Mouse (Mus musculus): ENCODE data around the gene Igfbp3. TPM values are rescaled to one million over a fixed set of nuclear protein-coding genes. Genes with fewer than 3 reads are reported as not detected.
A peak's percentile ranks its signal among the peaks of the same experiment; 100 is the strongest.
"Not testable (repeated sequence)": the region's sequence is repeated elsewhere in the genome, so short reads cannot be mapped to it uniquely, and the experiment has no call there.

Igfbp3 gene
- total RNA-seq (2021): 65.5 and 97.6 TPM in 2 replicates
- long read RNA-seq, experiment 1, transcript Igfbp3-201 (5 exons, 2,421 nt): major isoform, 91 of 98 reads
- long read RNA-seq, experiment 1, partial matches to known transcripts: 1 of 98 reads
- long read RNA-seq, experiment 1, other reads (novel, unspliced or antisense): 6 of 98 reads
- long read RNA-seq, experiment 2, transcript Igfbp3-201 (5 exons, 2,421 nt): major isoform, 69 of 76 reads
- long read RNA-seq, experiment 2, partial matches to known transcripts: 1 of 76 reads
- long read RNA-seq, experiment 2, other reads (novel, unspliced or antisense): 3 of 76 reads

DNA sequence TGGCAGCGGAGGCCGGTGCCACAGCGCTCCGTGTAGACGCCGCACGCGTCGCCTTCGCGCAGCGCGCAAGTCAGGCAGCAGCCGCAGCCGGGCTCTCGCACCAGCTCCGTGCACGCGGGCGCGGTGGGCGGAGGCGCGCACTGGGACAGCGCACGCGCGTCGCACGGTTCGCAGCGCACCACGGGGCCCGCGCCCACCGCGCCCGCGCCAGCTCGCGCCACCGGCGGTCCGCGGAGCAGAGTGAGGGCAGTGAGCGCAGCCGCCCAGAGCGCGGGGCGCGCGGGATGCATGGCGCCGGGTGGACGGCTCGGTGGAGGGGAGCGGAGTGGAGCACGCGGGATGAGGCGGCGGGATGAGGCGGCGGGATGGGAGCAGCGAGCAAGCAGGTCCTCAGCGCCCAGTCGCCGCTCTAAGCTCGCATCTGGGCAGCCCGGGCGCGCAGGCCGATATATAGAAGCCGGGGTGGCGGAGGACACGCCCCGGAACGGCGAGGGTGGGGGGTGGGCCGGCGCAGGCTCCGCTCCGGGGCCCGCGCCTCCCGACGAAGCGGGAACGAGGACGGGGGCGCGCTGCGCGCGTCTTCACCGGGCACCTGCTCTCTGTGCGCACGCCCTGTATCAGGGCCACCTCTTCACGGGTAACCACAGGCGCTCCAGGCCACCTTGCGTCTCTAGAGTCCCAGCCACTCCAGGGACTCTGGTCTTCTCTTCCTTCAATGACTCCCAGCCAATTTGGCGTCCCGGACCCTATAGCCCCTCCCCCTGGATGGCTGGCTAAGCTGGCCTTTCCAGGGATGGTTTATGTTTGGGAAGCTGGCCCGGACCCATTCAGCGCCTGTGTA lies at the start of gene Igfbp3:
Gene Igfbp3, minus strand, starts transcription at position 423 of the 841 bp plus-strand sequence.
- peak; percentile 52 for DNase-seq

DNA sequence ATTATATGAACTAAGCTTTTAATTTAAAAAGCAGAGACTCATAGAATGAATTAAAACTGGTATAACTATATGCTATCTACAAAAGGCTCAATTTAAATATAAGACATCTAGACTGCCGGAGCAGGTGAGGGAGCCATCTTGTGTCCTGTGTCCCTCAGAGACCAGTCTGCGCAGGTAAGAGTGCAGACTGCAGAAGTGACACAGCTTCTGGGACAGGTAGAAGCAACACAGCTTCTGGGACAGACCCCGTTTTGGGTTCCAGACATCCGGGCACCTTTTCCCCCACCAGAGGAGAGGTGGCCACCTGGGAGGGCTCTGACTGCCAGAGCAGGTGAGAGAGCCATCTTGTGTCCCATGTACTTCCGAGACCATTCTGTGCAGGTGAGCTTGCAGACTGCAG lies 37.1 kb upstream of the Igfbp3 start:
- DNase-seq: no peak

DNA sequence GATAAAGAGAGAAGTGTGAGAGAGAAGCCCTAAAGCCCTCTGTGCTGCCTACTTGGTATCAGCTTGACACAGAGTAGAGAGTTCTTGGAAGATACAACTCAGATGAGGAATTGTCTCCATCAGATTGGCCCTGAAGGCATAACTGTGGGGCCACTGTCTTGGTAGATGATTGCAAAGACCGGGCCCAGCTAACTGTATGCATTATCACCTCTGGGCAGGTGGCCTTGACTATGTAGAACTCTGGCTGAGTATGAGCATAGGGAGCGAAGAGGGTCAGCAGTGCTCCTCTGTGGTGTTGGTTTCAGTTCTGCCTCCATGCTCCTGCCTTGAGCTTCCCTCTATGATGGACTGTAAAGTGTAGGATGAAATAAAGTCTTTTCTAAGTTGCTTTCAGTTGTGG lies 36.7 kb upstream of the Igfbp3 start:
- DNase-seq: no peak

DNA sequence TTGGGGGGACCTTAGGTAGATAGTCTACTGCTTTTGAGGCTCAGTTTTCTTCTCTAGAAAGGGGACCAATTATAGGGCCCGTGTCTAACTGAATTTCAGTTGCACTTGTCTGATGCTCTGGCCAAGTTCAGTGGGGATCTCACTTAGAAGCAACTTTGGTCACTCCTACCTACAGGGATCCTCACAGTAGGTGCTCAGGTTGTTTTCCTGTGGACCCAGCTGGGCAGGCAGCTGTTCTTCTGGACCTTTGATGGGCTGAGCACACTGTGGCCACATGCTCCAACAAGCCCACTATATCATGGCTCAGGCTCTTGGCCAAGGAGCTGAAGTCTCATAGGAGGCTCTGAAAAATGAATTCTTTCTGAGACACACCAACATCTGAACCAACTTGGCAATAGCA lies 31.1 kb upstream of the Igfbp3 start:
- DNase-seq: no peak

DNA sequence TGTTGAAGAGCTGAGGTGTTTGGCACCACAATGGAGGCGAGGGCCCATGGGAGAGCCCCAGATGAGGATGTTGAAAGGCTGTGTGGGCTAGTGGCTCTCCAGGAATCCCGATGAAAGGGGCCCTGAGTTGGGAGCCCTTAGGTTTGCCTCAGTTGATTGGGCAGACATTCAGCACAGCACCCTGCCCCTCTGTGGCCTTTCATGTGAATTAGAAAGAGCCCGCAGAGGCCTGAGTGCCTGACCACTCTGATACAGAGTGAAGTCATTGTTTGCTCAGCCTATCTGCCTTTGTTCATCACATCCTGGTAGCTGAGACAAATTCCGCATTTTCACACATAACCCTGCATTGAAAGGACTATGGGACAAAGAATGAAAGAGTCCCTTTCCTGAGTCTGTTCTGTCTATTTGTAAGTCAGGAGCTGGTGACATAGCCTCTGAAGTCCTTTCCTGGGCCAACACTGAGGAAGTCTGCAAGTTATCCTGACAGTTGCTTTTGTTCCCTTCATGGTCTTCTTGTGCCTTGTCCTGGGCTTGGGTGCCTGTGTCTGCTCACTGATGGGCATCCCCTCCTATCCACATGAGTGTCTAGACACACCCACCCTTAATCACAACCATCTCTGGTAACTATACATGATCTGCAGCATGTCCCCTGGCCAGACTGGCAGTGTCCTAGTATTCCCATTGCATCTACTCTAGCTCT lies 25.5 kb upstream of the Igfbp3 start:
- no peak for DNase-seq

DNA sequence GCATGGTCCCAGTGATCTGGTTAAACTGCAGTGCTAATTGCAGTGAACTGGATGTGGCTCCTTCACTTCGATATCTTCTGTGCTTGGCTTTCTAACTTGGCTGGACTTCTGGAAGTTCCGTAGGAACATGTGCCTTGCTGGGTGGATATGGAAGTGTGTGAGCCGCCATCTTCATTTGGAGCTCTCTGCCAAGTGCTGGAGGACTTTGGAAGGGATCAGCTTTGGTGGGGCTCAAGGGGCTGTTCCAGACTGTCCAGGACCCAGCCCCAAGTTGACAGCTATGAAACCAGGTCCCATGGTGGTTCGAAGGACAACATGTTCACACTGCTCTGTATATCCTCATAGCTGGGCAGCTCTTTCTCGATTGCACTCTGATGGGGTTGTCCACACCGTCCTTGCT lies 24.8 kb upstream of the Igfbp3 start:
- DNase-seq: no peak

DNA sequence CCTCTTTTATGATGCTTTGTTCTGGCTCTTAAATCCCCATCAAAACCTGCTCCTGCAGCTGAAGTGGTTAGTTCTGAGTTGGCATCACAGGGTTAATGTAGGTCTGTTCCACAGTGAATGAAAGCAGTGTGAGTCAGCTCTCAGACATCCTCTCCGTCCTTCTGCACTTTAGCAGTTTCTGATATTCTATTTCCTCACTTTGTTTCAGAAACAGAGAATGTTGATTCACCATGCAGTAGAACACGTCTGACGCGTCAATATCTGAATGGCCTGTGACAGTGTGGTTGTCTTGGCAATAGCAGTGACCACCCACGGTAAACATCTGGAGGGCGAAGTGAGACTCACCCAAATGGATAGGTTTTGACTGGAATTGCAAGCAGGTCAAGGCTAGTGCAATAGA lies 24.0 kb upstream of the Igfbp3 start:
- DNase-seq: peak; percentile 37

DNA sequence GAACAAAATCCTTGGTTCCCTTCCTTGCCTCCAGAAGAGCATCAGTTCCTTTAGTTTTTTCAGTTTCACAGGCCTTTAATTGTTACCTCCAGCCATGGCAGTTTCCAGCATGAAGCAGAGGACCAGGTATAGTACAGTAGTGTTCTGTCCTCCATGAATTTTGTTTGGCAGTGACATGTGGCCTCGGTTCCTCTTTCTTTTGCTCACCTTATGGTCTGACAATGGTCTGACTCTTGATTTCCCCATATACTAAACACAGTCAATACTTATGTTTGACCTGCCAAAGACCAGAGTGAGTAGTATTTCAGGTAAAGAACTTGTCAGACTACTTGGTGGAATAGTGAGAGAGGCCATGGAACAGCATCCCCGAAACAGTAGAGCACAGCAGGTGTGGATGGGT lies 23.0 kb upstream of the Igfbp3 start:
- DNase-seq: no peak

DNA sequence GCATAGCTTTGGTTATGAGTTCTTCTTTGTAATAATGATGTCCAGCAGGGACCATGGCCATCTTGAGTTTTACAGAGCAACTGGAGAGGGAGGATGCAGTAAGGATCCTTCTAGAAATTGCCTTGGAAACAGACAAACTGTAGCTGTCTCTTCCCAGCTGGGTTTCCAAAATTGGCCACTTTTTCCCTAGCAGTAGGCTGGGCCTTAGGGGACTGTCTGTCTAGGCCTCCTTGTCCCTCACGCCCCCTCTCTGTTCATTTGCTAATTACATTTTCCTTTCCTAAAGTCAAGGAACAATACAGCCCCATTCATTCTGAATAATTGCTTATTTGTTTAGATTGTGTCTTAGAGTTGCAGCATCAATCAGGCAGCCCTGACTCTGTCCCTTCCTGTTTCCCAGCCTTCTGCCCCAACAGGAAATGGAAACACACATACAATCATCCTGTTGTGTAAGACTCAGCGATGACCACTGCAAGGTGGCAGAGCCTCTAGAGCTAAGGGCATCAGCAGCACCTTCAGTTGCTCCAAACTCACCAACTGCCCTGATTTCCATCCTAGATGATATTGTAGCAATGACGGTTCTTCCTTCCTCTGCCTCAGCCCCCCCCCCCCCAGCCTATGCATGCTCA lies 21.4 kb upstream of the Igfbp3 start:
- no peak for DNase-seq

DNA sequence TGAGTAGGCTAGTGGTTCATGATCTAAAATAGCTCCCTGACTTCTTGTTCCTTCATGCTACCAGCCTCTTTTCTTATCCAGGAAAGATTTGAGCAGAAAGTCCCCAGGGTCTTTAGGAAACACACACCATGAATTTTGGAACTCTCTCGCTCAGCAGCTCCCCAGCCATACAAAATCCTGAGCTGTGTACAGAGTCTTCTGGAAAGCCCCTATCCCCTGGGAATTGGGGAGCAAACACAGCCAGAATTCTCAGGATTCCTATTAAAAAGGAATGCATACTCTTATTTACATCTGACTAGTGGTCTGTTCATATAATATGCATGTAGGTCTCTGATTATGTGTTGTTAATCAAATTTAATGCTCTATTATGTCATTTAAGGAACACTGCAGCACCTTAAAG lies 20.7 kb upstream of the Igfbp3 start:
- no peak for DNase-seq

DNA sequence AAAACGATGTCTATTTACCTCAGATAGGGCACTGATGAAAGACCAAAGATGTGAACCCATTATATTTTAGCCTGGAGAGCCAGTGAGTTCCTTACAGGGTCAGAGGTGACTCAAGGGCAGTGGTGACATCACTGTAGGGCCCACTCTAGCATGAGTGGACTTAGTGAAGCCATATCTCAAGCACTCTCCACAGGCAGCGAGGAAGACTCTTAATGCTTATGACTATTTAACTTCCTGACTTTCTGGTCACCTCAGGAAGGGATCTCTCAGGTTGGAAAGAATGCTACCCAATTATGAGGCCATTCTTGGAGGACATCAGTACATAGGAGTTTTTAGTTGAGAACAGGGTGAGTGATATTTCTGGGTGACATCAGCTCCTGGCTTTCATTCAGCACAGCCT lies 19.6 kb upstream of the Igfbp3 start:
- DNase-seq: no peak

DNA sequence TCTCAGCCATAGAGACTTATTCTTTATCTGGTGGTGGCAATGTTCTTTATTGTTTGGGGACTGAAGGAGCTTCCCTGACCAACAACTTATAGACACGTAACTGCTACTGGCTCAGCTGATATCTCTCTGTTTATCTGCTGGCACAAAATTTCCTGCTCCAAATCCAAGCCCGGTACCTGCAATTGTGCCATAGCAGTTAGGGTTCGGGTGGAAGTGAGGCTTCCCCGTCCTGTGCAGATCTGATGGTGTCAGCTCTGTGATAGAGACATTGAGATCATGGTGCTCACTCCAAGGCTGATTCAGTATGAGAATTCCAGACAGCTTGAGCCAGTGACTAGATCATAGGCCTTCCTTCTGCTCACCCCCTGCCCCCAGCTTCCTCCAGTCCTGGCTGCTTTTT lies 18.2 kb upstream of the Igfbp3 start:
- DNase-seq: no peak

DNA sequence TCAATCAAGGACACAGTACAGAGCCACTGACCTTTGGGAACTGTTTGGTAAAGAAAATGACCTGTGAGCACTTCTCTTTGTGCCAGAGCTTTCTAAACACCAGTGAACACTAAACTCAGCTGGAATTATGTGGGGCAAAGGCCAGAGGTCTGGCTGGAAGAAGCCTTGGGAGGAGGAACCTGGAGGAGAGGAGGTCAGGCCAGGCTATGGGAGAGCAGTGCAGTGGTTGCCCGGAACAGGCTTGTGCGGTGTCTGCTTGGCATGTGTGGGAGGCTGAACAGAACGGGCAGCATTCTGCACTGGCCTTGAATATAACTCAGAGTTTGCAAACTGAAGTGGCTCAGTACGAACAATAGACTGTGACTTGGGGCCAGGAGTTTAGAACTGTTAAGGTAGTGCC lies 16.3 kb upstream of the Igfbp3 start:
- peak; percentile 44 for DNase-seq

DNA sequence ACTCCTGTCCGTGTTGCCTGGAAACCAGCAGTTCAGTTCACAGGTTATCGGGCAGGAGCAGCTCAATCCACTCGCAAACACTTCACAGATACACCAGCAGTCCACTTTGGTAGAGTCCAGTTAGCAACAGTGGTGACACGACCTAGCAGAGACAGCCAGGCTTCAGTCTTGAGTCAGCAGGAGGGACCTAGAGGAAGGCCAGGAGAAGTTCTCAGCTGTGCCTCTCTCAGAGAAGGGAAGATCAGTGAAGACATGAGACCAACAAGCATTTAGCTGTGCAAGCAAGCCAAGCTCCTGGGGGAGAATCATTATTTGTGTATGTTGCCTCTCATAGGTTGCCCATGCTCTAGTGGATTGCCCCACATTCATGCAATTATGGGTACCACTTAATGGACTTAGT lies 14.4 kb upstream of the Igfbp3 start:
- no peak for DNase-seq

DNA sequence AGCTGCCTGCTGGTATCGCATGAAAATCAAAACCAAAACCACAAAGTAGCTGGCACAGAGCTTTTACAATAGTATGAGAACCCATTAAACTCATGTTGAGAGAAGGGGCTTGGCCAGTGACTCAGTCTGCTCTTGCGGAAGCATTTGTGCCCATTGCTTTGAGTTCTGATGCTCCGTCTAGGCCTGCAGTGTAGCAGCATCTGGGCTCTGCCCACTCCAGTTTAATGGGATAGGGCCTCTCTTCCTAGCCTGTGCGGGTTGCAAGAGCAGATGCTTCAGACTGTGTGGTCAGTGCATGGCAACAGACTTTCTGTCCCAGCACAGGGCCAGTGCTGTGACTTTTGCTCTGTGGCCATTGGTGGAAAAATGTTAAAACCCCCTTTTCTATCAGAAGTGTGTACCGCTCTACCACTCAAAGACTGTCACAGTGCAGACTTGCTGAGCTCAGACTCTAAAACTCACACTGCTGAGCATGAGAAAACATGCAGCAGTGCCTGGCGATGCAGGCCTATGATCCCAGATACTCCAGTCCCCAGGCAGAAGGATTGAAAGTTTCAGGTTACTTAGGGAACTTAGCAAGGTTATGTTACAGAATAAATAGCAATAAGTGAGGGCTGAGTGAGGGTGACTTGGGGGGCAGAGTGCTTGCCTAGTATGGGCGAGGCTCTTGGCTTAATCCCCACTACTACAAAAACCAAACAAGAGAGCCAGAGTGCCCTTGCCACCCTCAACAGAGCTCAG lies 13.3 kb upstream of the Igfbp3 start:
- no peak for DNase-seq

DNA sequence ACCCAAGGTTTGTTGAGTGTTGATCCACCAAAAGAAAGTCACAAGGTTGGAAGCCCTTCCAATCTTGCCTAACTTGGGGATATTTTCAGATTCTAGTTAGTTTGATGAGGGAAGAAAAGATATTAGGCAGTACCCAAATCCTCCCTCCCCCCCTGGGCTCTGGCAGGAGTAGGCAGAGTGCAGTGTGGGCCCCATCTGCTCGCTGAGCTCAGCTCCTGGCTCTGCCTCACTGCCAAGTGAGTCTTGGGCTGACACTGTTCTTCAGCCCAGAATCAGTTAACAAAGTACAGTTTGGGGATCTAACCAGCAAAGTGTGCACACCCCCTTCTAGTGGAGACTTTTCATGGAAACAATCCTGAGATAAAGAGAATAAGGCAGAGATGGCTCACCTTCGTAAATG lies 12.5 kb upstream of the Igfbp3 start:
- no peak for DNase-seq

DNA sequence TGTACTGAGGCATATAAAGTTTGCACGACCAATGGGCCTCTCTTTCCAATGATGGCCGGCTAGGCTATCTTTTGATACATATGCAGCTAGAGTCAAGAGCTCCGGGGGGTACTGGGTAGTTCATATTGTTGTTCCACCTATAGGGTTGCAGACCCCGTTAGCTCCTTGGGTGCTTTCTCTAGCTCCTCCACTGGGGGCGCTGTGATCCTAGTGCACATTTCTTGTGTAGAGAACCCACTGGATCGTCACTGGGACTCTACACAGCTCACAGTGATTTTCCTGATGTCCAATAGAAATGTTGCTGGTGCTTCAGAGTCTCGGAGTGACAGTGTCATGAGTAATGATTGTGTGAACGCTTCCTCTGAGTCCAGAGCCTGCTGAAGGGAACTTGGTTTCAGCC lies 8.1 kb upstream of the Igfbp3 start:
- not testable (repeated sequence) for DNase-seq

DNA sequence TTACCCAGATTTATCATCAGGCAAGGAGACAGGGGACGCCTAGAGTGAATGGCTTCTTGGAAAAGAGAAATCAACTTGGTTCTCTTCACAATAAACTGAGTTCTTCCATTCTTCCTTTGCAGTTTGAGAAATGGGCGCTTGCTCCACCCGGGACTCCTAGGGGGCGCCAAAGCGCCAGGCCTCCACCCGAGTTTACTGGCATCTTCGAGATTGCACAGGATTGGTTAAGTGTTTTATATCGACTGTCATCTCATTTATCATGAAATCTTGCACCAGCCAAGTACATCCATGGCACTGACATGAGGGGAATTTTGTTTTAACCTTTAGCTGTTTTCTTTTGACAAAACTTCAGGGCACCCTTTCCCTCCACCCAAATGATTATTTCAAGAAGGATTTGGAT lies 2.0 kb upstream of the Igfbp3 start:
- DNase-seq: peak; percentile 84

DNA sequence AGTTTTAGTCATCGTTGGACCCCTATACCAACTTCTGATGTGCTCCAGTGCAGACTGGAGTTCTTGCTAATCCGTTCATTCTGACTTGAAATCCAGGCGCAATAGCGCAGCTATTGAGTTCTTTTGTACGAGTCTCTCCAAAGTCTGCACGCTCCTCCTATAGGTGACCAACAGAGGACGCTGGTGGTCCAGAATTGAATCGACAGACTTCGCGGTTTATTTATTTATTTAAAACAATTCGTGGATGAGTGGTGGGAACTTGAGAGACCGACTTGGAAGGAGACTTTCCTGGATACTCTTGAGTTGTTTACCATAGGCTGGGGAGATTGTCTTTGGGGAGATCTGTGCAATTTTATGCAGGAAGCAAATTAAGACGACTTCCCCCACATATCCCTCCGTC lies 1.0 kb upstream of the Igfbp3 start:
- peak; percentile 48 for DNase-seq

DNA sequence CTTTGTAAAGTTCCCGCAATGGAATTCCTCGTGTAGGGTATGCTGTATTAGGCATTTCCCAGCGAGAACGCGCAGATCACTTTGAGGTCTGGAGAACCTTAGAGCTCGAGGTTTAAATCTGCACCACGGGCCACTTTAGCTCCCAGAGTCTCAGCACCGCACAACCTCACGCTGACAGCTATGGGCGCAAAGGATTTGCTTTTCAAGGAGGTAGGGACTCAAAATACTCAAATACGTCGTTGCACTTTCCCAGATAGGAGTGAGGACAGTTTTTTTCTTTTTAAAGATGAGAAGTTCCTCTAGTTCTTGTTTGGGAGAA lies 578 bp upstream of the Igfbp3 start:
- DNase-seq: no peak

DNA sequence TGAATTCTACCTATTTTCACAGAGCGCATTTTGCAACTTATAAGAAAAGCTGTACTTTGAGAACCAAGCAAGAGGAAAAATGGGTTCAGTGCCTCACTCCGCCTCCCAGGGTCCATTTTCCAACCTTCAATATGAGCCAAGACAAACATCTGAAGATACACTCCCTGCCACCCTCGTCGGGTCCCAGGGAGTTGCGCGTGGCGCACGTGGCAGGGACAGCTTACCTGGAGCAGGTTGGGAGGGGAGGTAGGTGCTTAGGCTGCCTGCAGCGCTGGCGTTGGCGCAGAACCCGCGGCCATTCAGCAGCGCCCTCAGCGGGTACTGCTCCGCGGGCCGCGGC lies 592 bp downstream of the Igfbp3 start:
- no peak for DNase-seq

DNA sequence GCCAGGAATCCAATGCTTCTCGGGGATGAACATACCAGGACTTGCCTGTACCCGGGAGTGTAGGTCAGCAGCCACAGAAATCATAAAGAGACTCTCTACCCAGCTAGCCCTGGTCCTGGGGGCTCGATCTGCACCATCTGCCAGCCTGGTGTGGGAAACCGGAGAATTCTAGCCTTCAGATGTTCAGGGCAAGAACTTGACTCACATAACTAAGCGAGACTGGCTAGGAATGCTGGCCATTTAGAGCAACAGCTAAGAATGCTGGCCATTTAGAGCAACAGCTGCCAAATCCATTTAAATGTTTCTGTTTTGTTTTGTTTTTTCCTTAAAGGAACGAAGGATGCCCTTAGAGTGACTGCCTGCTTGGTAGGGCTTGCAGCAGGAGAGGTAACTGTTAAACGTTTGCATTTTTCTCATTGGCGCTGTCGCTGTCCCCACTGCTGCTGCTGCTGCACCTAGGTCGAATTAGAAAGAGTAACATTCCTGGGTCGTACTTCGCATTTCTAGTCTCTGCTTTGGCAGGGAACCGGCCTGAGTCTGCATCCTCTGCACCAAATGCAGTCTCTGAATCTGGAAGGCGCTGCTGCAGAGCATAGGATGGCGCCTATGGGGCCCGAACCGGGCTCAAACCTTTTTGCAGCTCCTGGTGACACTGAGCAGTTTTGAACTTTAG lies 1.5 kb downstream of the Igfbp3 start:
- DNase-seq: no peak

Data from adrenal gland, postnatal 14 days (tissue).